Mouse (Mus musculus) ES-E14 (cell line): ENCODE results near the gene Lrch3. TPM values are rescaled to one million over a fixed set of nuclear protein-coding genes. Genes with fewer than 3 reads are reported as not detected.

Source experiments
- DNase-seq: peaks from one replicate; pipeline ENCODE4 v3.0.0-alpha.2; 2013; ENCODE audit warnings: low read depth, low spot score
- H3K27ac ChIP-seq: 2 replicates; pipeline ENCODE4 v1.5.1; 2012; ENCODE audit warnings: low read depth, mild to moderate bottlenecking, low read length, moderate library complexity, mixed read lengths; ENCODE audit not compliant: poor library complexity, insufficient read depth, severe bottlenecking
- H3K36me3 ChIP-seq: 2 replicates; pipeline ENCODE4 v1.6.1; 2012; ENCODE audit warnings: mild to moderate bottlenecking, low read length, moderate library complexity, mixed read lengths; ENCODE audit not compliant: control insufficient read depth, poor library complexity, insufficient read depth, severe bottlenecking
- H3K4me1 ChIP-seq, 2 experiments: fragments of 150-350 bp in 1 of 2; sonication (generic) in 1 of 2; 2 replicates each; pipeline ENCODE4 v1.6.1; 2012; ENCODE audit warnings: low read length in 2 of 2, mild to moderate bottlenecking in 1 of 2, mixed read lengths in 1 of 2; ENCODE audit not compliant: control insufficient read depth in 2 of 2, insufficient read depth in 2 of 2, poor library complexity in 1 of 2
- H3K4me3 ChIP-seq, 2 experiments: fragments of 150-350 bp in 1 of 2; sonication (generic) in 1 of 2; 2 replicates each; pipeline ENCODE4 v1.5.1; 2012; ENCODE audit warnings: low read length in 2 of 2, low read depth in 1 of 2, mild to moderate bottlenecking in 1 of 2, mixed read lengths in 1 of 2; ENCODE audit not compliant: insufficient read depth in 1 of 2, poor library complexity in 1 of 2, severe bottlenecking in 1 of 2
- H3K9ac ChIP-seq: 2 replicates; pipeline ENCODE4 v1.6.1; 2012; ENCODE audit warnings: low read depth, mild to moderate bottlenecking, low read length, mixed read lengths; ENCODE audit not compliant: poor library complexity, insufficient read depth, severe bottlenecking
- H3K9me3 ChIP-seq: fragments of 150-350 bp; sonication (generic); 2 replicates; pipeline ENCODE4 v1.6.1; 2012; ENCODE audit warnings: low read depth, mild to moderate bottlenecking, low read length; ENCODE audit not compliant: control insufficient read depth, insufficient read depth
- CHD2 ChIP-seq: IDR thresholded peaks from 2 replicates; pipeline ENCODE4 v1.6.1; 2014; ENCODE audit warnings: mild to moderate bottlenecking, low read depth, low read length, inconsistent platforms
- HCFC1 ChIP-seq: IDR thresholded peaks from 2 replicates; pipeline ENCODE4 v1.6.1; 2012; ENCODE audit warnings: low read length, inconsistent platforms, borderline replicate concordance; ENCODE audit not compliant: insufficient read depth
- MAFK ChIP-seq: IDR thresholded peaks from 2 replicates; pipeline ENCODE4 v1.6.1; 2014; ENCODE audit warnings: mild to moderate bottlenecking, low read depth, low read length, inconsistent platforms; ENCODE audit not compliant: insufficient read depth
- ZC3H11A ChIP-seq: IDR thresholded peaks from 2 replicates; pipeline ENCODE4 v1.6.1; 2012; ENCODE audit warnings: low read depth, mild to moderate bottlenecking, inconsistent platforms, low read length, borderline replicate concordance
- ZNF384 ChIP-seq: IDR thresholded peaks from 2 replicates; pipeline ENCODE4 v1.6.1; 2012; ENCODE audit warnings: low read depth, low read length, inconsistent platforms
- in situ Hi-C, 2 experiments: fragments of 600-800 bp; cut with MboI; formaldehyde crosslinking; loops; one replicate each; pipeline ENCODE4 v1.15.1; 2025; ENCODE audit warnings: low sequenced_read_pairs in 2 of 2, inconsistent platforms in 1 of 2; ENCODE audit not compliant: unreplicated experiment in 2 of 2
- total RNA-seq: library from RNA; depleted of rRNA; stranded (reverse); fragments of 300-350 nt; gene quantifications from 2 replicates; pipeline ENCODE4 v1.2.3, GENCODE M21; 2012

Lrch3 gene
- total RNA-seq, 1 experiment = 11.0 TPM

GRCm38 (mm10) chr16:33010166-33010565 lies 96.3 kb downstream of the Lrch3 start:
- no peaks in the 10 kb centered on the region for H3K9me3 ChIP-seq

GRCm38 (mm10) chr16:33013801-33014200 lies 99.9 kb downstream of the Lrch3 start:
- H3K36me3 ChIP-seq = peaks cover 18% of the 10 kb centered on the region
- H3K27ac ChIP-seq = no peak overlapping the region
- H3K9me3 ChIP-seq = no peaks in the 10 kb centered on the region
- no peak for DNase-seq
- no peak overlapping the region for H3K9ac ChIP-seq
- H3K4me3 ChIP-seq = no peak overlapping the region
- 0 out of 4 replicates have a peak, but pooled peaks cover 0 to 4% of the 10 kb centered on the region in 2 experiments for H3K4me1 ChIP-seq
- in situ Hi-C loops = no loop called here
- no peak for TF ChIP-seq ZC3H11A
- no peak for TF ChIP-seq ZNF384
- no peak for TF ChIP-seq MAFK

More at GRCm38 (mm10) chr16:33010166-33010565, 96.3 kb downstream of the Lrch3 start:
- no peak overlapping the region for H3K4me3 ChIP-seq
- no peak for DNase-seq
- TF ChIP-seq HCFC1 (no peak), MAFK (no peak), ZC3H11A (no peak), CHD2 (no peak), ZNF384 (no peak)
- no peak overlapping the region for H3K9ac ChIP-seq
- H3K27ac ChIP-seq = no peak overlapping the region
- in situ Hi-C loops = no loop called here
- peaks cover 20% of the 10 kb centered on the region for H3K36me3 ChIP-seq
- H3K4me1 ChIP-seq = 0 out of 4 replicates have a peak, but pooled peaks cover 0 to 4% of the 10 kb centered on the region in 2 experiments

- no peaks in the 10 kb centered on the region for H3K9me3 ChIP-seq
- no peak overlapping the region for H3K27ac ChIP-seq
- no peak for DNase-seq
- TF ChIP-seq ZNF384 (no peak), ZC3H11A (no peak), HCFC1 (no peak), CHD2 (no peak), MAFK (no peak)
- H3K4me1 ChIP-seq = 0 out of 4 replicates have a peak, but pooled peaks cover 0 to 4% of the 10 kb centered on the region in 2 experiments
- H3K4me3 ChIP-seq = no peak overlapping the region
- in situ Hi-C loops = no loop called here
- H3K9ac ChIP-seq = no peak overlapping the region
- H3K36me3 ChIP-seq = peaks cover 16% of the 10 kb centered on the region
Measured at GRCm38 (mm10) chr16:33014921-33015320, 101.0 kb downstream of the Lrch3 start.

- H3K9me3 ChIP-seq = no peaks in the 10 kb centered on the region
- no peak overlapping the region for H3K9ac ChIP-seq
- TF ChIP-seq HCFC1 = no peak
- TF ChIP-seq ZNF384 = no peak
- no peak for TF ChIP-seq ZC3H11A
- no peak for TF ChIP-seq CHD2
- TF ChIP-seq MAFK = no peak
- in situ Hi-C loops = no loop called here
- H3K36me3 ChIP-seq = peaks cover 11% of the 10 kb centered on the region
- H3K27ac ChIP-seq = no peak overlapping the region
- 0 out of 4 replicates have a peak, but pooled peaks cover 0 to 4% of the 10 kb centered on the region in 2 experiments for H3K4me1 ChIP-seq
- DNase-seq = no peak
- H3K4me3 ChIP-seq = no peak overlapping the region
Measured at GRCm38 (mm10) chr16:33015396-33015907, 101.6 kb downstream of the Lrch3 start.

GRCm38 (mm10) chr16:33015986-33016385 lies 102.1 kb downstream of the Lrch3 start:
- Histone ChIP-seq H3K9ac (no peak overlapping the region), H3K27ac (no peak overlapping the region), H3K4me1 (0 out of 4 replicates have a peak, but pooled peaks cover 0 to 4% of the 10 kb centered on the region in 2 experiments), H3K4me3 (no peak overlapping the region), H3K9me3 (no peaks in the 10 kb centered on the region), H3K36me3 (peaks cover 11% of the 10 kb centered on the region)
- in situ Hi-C loops = no loop called here
- DNase-seq = no peak
- TF ChIP-seq ZNF384 (no peak), ZC3H11A (no peak), HCFC1 (no peak), MAFK (no peak), CHD2 (no peak)
